Mouse (Mus musculus) erythroid progenitor cell, adult 5-6 weeks (primary cell): Measurements from ENCODE around the gene Lxn. TPM values are rescaled to one million over a fixed set of nuclear protein-coding genes. Genes with fewer than 3 reads are reported as not detected.

Experiments used
- ATAC-seq: replicated peaks from 2 replicates; pipeline ENCODE4 v1.8.0; 2016; ENCODE audit warnings: moderate number of reproducible peaks, mild to moderate bottlenecking, moderate TSS enrichment, inconsistent platforms; ENCODE audit not compliant: poor library complexity, low FRiP score, severe bottlenecking
- total RNA-seq, 2 experiments: library from RNA; stranded (forward) in 1 of 2; stranded (reverse) in 1 of 2; fragments of 150-400 nt in 1 of 2; fragments of 186-747, 209-891 nt in 1 of 2; gene quantifications; 2 replicates each; pipeline versions ENCODE4 v1.2.3 to v1.2.4; 2015 to 2017; ENCODE audit warnings: low replicate concordance in 2 of 2

Gene Lxn
- total RNA-seq (2015; ENCODE audit: low replicate concordance) (6.8 and 8.8 TPM in 2 replicates), total RNA-seq (2017; ENCODE audit: low replicate concordance) (0.38 and 1.8 TPM in 2 replicates)

DNA sequence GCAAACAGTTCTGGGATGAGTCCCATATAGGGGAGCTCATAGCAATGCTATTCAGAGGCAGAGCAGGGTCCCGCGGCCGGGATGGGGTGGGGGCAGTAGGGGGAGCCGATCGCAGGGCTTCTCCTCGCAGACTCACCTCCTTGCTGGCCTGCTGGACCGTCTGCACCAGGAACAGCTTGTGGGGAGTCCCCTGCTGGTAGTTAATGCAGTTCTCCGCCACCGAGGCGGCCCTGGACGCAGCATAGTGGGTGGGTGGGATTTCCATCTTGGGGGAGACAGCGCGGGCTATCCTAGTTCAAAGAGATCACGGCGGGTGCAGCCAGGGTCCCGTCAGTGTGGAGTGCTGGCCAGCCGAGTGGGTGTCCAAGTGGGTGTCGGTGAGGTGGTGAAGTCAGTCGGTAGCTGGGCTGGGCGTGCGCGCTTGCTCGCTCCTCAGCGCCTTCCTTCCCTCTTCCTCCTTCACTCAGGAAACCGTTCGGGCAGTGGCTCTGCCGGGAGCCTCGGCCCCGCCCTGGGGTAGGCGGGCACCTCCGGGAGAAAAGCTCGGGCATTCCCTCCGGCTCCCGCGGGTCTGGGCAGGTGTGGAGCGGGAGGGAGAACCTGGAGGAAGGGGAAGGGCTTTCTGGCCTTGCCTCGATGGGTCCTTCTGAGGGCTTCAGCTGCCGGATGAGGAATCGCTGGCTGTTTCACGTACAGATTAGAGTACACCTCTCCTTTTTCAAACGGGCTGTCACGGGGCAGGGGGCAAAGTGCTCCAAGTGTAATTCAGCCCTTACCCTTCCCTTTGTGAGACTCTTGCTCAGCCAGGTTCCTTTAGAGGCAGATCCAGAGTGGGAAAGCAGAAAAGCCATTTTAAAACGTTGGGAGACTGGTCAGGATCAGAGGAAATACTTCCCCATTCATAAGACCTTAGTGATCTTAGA, at the start of gene Lxn:
Gene Lxn, minus strand, starts transcription at position 477 of the 923 bp plus-strand sequence.
- ATAC-seq: peak; percentile 84

DNA sequence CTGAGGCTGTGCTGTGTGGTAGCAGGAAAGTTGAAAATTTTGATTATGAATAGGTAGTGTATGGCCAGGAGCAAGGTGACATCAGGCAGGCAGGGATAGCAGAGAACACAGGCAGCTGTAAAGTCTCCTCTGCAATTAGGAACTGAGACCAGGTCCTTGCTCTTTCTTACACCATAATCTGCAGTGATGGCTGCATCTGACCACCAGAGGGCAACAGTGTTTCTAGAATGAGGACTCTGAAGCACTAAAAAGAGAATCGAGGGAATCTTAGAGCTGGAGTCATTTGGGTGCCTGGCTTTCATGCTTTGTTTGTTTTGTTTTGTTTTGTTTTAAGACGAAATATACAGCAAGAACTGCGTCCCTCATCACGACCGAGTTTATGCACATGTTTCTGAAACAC, 49.1 kb upstream of the Lxn start:
- ATAC-seq: peak; percentile 78

DNA sequence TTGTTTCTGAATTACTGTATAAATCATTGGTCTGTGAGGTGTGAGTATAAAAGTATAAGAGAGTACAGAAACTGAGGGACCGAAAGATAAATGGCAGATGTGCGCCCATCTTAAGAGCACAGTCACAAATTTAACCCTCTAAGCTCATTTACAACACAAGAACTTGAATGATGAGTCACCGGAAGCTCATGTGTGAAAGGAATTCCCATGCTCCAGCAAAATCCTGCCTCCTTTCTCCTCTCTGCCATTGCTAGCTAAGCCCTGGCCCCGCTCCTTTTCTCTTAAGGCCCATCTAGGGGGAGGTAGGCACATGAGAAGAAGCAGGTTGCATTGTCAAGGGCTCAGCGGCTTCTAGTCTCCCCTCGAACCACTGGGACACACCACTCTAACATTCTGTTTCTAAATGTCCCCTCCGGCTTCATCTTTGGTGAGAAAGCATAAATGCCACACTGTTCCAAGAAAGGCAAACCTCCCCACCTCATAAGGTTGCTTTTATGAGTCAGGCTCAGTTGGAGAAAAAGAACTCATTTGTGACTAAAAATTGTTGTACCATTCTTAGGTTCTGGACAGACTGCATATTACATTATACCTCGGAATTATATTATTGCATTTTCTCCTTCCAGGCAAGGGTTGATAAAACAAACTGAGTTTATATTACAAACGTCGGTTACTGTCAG, 44.6 kb upstream of the Lxn start:
- ATAC-seq: no peak

DNA sequence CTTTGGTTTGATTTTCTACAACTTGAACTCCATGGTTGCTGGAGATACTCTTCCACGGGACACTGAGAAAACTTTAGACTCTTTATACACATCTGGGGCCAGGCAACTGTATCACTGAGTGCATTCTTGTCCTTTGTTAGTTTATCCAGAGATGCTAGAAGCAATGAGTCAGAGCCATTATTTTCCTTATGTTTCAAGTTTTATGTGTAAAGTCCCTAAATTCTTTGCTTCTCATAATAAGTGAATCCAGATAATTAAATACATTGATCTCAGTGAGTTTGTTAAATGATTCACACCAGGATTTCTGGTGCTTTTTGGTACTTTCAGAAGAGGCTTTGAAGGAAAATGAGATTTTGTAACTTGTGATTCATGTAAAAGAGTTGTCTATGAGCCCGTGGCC, 41.6 kb upstream of the Lxn start:
- no peak for ATAC-seq

DNA sequence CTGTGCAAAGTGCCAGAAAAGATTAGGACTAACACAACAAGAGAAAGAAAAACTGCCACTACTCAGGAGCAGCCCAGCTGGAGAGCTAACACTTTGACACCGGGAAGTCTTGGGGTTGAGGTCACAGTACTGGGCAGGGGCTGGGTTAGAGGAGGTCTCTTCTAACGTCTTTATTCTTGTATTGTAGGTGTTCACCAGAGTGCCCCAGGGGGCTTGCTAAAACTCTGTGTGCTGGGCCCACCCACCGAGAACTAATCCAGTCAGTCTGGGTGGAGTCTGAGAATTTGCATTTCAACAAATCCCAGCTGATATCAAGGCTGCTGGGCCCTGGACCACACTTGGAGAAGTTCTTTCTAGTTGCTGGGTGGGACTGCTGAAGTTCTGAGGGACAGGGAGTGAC, 40.2 kb upstream of the Lxn start:
- ATAC-seq: no peak

DNA sequence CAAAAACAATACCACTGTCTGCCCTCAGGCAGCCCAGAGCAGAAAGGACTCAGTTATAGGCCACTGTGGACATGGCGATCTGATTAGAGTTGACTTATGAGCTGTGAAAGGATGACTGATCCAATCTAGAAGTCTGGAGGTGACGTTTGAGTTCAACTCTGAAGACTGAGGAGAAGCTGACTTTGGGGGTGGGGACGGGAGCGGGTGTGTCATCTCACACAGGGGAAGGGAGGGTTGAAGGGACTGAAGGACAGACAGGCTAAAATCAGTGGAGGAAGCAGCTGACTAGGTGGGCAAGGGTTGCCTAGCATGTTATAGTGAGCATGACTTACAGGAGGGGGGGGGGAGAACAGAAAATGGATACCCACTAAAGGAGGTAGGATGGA, 35.7 kb upstream of the Lxn start:
- ATAC-seq: no peak

DNA sequence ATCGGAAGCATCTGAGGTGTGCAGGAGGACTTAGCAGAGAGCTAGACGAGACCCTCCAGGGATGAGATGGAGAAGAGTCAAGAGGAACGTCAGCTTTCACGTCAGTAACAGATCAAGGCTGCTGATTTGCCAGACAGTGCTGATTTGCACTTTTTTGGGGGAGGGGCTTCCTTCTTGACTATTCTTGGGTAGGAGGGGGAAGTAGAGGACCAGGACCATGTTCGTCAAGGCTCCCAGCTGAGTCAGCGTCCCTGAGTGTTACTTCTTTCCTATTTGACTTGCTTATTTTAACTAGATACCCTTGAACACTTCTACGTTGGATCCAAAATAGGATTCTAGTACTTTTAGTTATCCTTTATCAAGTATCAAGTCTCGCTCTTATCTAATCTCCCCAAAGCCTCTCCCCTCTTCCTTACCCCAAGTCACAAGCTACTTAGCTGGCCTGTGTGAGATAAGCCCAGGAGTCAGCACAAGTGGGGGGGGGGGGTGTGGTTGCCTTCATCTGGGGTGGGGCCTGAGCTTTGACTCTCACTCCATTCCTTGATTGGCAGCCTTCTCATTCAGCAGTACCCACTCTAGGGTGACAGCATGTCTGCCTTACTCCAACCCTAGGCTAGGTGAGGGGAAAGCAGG, 35.2 kb upstream of the Lxn start:
- ATAC-seq: no peak

DNA sequence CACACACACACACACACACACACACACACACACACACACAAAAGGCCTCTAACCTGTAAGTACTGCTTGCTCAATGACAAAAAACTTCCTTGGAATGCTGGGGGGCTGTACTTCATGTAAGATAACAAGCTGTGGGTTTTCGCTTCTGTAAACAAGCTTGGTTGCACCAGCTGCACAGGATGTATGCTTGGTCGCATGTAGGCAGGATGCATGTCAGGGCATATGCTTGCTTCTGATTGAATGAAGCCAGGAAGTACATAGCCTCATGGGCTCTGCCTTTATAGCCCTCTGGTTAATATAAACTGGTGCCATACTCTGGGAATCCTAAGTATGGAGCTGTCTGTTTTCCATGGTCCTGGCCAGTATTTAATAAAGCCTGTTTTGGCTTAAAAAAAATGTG, 34.3 kb upstream of the Lxn start:
- no peak for ATAC-seq

DNA sequence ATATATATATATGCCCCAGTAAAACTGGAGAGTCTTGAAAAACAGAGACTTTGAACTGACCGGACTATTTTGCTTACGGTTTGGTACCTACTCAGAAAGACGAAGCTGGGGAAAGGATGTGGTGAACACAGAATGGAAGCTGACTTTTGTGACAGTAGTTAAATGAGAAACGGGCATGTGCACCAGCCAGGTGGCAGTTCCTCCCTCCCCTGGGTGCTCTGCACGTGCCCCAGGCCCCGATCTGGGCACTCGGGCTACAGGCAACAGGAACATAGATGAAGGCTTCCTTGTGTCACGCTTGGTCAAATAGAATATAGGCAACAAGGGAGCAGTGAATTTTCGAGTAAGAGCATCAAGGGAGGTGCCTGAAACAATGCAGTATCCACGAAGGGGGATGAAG, 32.6 kb upstream of the Lxn start:
- no peak for ATAC-seq

DNA sequence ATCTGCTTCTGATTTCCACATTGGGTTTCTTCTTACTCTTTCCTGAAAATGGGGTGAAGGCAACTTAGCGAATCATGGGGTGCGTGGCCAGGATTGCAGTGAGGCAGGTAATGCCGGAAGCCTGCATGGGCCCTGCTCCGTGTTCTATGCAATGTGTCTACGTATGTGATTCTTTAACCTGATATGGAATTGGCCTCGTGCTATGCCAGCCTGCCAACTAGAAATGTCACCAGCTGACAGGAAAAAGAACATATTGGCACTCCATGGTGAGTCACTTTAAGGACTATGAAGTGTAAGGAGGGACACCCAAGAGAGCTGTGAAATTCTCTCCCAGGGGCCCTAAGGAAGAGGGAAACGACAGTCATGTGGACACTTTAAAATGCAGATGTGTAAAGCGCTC, 29.4 kb upstream of the Lxn start:
- no peak for ATAC-seq

DNA sequence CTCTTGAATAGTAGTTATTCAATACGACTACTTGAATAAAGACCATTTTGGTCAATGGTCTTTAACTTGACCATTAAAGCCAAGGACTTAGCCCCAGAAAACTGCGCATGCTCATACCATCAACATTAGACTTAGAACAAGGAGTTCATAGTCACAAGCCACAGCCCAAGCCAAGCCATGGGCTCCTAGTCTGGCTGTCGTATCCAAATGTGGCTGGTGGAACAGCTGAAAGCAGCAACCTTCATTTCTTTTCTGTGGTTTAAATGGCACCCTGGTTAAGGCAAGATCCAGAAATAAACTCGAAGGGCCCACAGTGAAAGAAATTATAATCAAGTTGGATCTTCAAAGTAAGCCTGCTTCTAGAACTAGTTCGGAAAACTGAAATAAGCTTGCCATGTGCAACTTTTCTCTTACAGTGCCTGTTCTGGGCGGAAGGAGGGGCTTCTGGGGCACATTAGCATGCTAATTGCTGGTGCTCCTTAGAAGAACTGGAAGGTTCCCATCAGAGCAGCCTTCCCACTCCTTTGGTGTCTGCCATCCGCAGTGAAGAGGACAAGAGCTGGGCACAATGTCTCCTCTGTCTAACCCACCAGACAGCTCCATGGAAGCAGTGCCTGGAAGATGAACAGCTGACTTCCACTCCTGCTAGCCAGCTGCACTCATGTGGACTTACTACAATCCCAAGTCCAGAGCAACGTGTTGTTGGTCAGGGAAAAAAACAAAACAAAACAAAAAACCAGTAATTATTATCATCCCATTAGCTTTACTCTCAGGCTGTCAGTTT, 28.6 kb upstream of the Lxn start:
- no peak for ATAC-seq

DNA sequence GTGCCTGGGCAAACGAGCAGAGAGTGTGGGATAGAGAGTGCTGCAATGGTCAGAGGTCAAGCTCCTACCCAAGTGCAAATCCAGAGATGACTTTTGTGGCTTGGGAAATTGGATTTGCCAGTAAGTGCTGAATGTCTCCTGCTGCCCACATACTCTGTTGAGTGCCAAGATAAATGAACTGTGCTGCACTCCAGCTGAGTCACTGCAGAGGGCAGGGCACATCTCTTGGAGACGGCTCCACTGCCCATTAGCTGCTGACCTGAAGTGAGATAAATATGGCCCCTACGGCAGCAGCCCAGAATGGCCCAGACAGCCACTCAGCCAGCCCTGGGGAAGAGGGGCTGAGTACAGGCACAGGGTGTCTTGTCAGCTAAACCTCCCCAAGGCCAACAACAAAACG, 26.4 kb upstream of the Lxn start:
- no peak for ATAC-seq

DNA sequence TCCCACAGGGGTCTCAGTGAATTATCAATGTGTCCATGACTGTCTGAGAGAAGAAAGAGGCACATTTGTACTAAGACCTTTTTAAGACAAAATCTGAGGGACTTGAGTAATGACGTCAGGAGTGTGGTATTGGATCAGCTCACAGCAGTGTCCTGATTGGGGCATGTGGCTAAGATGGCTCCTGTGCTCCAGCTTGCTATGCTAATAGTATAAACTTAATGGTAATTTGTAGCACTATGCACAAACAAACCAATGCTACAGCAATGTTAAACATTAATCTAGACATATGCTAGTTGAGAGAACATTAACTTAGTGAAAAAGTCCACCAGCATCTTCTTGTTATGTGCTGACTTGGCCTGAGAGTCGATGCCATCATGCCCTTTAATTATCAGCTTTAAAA, 21.5 kb upstream of the Lxn start:
- no peak for ATAC-seq

DNA sequence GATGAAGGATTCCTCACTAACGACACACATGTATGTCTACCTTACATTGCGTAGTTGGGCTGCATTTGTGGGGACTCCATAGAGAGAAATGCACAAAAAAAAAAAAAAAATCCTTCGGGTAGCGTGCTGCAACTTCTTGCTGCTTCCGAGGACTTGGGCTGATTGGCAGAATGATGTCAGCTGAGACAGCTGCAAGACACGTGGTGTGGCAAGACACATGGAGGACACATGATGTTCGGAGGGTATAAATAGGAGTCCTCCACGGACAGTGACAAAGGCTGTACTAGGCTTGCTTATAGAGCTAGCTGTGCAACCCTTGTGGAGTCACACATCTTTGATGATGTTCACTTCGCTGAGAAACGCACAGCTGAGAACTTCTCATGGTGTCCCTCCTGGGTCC, 18.7 kb upstream of the Lxn start:
- ATAC-seq: no peak

DNA sequence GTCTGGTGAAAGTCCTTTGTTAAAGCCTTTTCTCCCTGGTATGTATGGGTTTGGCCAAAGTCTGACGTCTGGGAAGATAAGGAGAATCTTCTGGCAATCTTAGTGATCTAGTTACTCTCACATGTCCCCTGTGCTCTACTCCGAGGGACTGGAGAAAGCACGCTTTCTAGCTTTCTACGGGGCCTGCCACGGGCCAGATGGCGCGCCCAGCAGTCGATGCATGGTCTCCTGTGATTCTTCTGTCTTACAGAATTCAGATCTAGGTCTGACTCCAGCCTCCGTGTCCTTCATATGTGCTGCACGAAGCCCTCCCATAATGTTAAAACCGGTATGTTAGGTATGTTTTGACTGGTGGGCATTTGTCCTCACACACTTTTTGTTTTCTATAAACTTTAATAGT, 16.1 kb upstream of the Lxn start:
- ATAC-seq: no peak

DNA sequence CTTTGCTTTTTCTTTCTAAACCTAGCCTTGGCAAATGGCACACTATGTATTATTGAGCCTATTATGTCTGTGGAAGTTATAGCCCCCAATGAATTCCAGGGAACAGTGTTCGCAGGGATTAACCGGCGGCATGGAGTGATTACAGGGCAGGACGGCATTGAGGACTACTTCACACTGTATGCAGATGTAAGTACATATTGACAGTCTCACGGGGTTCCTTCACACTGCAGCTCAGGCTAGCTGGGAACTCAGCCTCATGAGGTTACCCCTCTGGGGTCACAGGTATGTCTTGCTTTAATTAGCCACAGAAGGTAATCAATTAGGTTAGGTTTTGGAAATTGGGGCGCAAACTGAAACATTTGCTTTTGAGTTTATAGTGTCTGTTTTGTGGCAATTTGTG, 9.7 kb upstream of the Lxn start:
- no peak for ATAC-seq

DNA sequence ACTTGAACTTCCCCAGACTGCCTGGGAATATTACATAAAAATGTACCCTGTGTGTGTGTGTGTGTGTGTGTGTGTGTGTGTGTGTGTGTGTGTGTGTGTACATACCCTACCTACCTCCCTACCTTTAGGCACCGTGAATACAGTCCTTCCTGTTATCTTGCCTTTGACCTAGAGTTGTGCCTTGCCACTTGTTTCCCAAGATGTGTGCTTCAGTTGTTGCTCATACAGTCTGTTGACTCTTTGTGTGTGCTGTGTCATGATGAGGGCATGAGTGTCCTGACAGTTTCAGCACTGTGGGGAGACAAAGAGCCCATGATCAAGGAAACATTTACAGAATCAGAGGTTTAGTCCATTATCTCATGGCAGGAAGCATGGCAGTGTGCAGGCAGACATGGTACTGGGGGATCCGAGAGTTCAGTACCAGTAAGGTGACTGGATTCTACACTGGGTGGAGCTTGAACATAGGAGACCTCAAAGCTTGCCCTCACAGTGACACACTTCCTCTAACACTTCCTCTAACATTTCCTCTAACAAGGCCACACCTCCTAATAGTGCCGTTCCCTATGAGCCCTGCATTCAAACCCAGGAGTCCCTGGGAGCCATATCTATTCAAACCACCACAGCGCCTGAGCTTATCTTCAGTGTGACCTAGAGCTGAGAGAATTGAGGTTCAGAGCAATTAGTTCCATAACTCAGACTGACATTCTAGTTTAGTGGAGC, 7.8 kb upstream of the Lxn start:
- peak; percentile 72 for ATAC-seq

DNA sequence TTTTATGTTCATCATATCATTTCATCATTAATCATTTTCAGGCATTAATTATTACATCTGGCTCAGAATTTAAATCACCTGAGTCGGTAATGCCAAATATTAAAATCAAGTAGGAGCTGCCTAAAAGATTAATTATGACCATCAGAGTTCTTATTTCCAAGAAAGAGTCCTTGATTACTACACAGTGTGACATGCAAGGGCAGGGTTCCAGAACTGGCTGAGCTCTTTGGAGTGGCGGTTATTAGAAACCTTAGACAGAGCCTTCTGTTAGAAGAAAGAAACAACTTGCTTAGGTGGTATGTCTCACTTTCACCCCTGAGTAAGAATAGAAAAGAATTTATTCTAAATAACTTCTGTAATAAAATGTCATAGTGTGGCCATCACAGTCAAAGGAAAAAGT, 3.6 kb upstream of the Lxn start:
- ATAC-seq: no peak

DNA sequence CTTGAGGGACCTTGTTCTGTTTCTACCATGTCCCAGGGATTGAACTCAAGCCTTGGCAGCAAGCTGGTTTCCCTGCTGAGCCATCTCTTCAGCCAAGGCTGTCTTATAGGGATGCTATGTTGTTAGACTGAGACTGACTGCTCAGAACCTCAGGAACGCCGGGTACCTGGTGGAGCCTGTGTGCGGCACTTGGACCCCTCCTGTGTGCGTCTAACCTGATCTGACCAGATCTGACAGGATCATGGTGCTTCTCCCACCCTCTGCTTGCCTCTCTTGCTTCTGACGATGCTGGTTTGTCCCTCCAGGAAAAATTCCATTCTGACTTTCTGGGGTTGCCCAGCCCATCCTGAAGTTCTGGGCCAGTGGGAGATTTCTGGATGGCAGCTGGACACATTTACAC, 2.9 kb upstream of the Lxn start:
- ATAC-seq: no peak
